ENCODE assay signal across 7 mouse cellular contexts in the genomic region with DNA sequence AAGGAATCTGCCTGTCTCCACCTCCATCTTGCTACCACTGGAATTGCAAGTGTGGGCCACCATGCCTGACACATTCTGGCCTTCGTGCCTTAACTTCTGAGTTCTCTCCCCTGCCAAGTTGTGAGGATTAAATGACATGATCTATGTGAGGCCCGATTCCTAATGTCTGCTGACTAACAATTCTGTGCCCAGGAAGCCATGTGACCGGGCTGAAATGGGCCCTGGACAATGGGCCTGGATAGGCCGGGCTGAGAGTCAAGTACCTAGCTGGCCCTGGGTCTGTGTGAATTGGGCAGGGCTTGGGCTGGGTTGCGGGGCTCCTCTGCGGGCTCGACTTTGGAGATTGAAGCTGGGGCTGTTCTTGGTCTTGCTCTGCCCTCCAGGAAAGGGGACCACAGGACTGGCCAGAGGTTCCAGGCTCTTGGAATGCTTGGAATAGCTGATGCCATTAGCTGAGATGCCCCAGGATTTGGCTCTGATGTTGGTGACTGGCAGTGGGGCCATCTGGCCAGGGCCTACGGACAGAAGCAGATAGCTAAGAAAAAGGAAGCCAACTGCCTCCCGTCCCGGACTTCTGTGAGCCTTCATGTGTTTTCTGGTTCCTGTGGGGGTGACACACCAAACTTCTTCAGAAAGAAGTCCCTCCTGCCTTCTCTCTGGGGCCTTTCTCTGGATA. TPM values are rescaled to one million over a fixed set of nuclear protein-coding genes. Genes with fewer than 3 reads are reported as not detected.
"Had no signal": no experiment of that assay in that cellular context is flagged by ENCODE, and none has a peak within 500 bp of the region (broad histone marks: within the 10 kb centered on the region; RNA-seq: fewer than 3 reads in every experiment).

No protein-coding gene starts in this region.

- DNase-seq: kidney, postnatal 14 days; left cerebral cortex, postnatal 4 days; lung, adult 2 months; lung, postnatal 36 days; right cerebral cortex, postnatal 14 days; thymus, postnatal 36 days had no signal

RNA-seq across cellular contexts. Expression of gene Myrf, which starts 26.6 kb away (rescaled TPM):
- total RNA-seq: megakaryocyte progenitor cell, adult 5-6 weeks had no signal
